Mouse (Mus musculus): ENCODE results near the gene Mtmr4.

Mtmr4 gene

GRCm38 (mm10) chr11:87591526-87592353, at the start of gene Mtmr4:
Gene Mtmr4, plus strand, starts transcription at chr11:87592162.
- DNase-seq (ENCODE audit: low read depth, low spot score), result peak; percentile 100

- DNase-seq (ENCODE audit: low read depth, low spot score), result no peak
Observed at GRCm38 (mm10) chr11:87542285-87542684, 49.7 kb upstream of the Mtmr4 start.

GRCm38 (mm10) chr11:87542906-87543305, 49.1 kb upstream of the Mtmr4 start:
- DNase-seq (ENCODE audit: low read depth, low spot score), result no peak

DNA sequence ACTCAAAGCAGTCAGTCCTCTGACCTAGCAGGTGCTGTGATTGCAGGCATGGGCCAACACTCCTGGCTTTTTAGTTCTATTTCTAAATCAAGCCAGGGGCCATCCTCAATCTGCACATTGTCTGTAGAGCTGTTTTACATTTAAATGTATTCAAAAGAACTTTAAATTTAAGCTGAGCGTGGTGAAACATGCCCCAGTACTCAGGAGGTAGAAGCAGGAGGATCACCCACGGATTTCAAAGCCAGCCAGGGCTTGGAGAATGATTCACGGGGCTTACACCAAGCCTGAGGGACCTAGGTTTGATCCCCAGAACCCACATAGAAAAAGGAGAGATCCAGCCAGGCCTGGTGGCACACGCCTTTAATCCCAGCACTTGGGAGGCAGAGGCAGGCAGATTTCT, 38.6 kb upstream of the Mtmr4 start:
- no peak for DNase-seq (ENCODE audit: low read depth, low spot score)

DNA sequence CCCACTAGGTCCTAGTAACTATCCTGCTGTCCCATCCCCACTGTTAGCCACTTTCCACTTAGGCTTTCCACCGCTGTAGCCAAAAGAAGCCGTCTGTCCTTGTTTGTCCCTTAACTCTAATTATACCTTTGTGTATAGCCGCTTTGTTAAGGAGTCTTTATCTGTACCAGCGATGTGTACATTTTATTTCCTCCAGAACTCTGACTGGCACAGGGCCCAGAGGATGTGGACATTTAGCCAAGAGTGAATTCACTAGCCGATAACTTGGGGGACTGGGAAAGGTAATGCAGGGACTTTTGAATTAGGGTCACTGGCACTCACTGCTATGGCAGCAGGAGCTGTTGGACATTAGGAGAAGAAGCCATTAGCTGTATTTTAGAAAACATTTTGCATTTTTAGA, 37.6 kb upstream of the Mtmr4 start:
- no peak for DNase-seq (ENCODE audit: low read depth, low spot score)

GRCm38 (mm10) chr11:87555106-87555703, 36.8 kb upstream of the Mtmr4 start:
- no peak for DNase-seq (ENCODE audit: low read depth, low spot score)

GRCm38 (mm10) chr11:87561208-87561607, 30.8 kb upstream of the Mtmr4 start:
- no peak for DNase-seq (ENCODE audit: low read depth, low spot score)

DNA sequence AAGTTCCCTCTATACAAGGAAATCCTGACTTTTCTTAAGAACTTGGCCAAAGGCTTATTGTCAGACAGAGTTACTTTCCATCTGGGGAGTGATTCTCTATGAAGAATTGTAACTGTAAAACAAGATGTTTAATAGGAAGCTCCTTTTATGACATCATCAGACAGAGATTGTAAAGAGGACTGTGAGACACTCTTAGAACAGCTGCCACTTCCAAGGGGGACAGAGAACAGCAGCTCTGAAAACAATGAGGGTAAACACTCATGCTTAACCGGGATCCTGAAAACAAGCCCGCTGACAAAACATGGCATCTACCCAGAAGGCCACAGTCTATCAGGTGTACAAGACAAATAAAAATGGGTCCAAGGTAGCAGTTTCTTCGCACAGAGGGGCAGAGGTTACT, 25.5 kb upstream of the Mtmr4 start, which contains the start of gene Gm11492:
TSS of gene Gm11492 (plus strand) at position 153 of the 400 bp plus-strand sequence.
- no peak for DNase-seq (ENCODE audit: low read depth, low spot score)

DNA sequence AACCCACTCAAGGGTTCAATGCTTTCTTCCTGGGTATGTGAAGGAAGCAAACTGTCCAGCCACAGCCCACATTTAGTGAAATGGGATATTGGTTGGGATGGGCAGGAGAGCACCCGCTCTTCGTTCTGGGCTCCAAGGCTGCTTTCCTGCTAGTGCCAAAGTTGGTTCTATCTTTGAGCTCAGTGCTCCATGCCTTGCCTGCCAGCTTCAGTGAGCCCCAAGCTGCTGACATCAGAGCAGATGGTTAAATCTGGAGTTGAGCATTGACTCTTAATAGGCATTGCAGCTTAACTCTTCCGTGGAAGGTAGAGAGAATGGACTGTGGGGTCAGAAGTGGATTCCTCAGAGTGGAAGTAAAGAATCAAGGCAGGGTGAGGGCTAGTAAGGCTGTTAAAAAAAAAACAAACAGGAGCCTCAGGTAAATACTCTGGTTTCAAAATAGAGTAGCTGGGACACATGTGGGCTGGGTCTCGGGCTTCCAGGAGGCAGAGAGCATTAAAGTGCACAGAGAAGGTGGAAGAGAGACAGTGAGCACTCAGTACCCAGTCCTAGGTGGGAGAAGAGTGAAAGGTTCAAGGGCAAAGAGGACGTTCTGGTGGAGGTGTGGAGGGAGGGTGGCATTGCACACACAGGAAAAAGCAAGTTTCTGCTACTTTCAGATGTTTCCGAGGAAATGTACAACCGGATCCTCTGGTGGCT, 23.6 kb upstream of the Mtmr4 start, which contains the start of gene Sept4:
TSS of gene Sept4 (plus strand) at position 649 of the 699 bp plus-strand sequence.
- DNase-seq (ENCODE audit: low read depth, low spot score), result no peak

- no peak for DNase-seq (ENCODE audit: low read depth, low spot score)
Observed at GRCm38 (mm10) chr11:87570743-87571142, 21.2 kb upstream of the Mtmr4 start.

DNA sequence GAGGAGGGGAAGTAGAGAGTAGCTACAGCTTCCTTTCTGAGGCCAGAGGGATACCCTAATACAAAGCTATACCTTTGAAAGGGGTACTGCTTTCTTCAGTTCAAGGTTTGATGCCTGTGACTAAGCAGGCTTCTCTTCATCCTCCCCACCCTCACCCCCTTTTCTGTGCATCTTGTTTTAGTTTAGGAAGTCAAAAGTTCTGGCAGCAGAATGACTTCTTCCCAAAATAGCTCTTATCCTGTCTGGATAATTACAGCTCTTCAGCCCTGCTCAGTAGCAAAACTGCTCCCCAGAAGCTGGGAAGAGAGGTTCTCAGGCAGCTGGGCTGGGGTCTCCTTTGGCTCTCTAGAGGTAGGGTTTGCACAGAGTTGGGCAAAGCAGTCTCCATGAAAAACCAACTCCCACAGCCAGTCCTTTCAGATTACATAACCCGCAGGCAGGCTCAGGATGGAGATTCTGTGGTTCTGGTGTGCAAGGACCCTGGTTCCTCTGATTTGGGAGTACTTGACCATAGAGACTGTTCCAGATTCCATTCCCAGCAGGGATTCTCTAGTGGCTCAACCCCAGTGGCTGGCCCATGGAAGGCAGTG, 20.5 kb upstream of the Mtmr4 start:
- DNase-seq (ENCODE audit: low read depth, low spot score), result no peak

DNA sequence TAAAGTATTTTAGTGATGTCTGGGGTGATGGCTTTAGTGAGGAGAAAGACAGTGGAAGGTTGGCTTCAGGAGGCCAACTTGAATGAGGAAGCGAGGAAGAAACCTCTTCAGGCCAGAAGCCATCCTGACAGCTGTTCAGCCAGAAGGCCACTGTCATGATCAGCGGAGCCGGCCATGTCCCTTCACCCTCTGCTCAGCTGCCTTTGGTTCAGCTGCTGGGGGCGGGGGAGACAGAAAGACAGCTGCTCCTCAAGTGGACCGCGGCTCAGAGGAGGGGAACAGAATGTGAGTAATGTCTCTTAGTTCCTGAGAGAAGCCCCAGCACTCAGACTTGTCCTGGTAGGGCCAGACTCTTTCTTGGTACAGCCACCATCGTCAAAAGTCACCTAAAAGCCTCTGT, 18.2 kb upstream of the Mtmr4 start:
- DNase-seq (ENCODE audit: low read depth, low spot score), result no peak

- no peak for DNase-seq (ENCODE audit: low read depth, low spot score)
Observed at GRCm38 (mm10) chr11:87574520-87575180, 17.3 kb upstream of the Mtmr4 start.

- no peak for DNase-seq (ENCODE audit: low read depth, low spot score)
Observed at GRCm38 (mm10) chr11:87577601-87578248, 14.2 kb upstream of the Mtmr4 start.

- peak; percentile 50 for DNase-seq (ENCODE audit: low read depth, low spot score)
Observed at GRCm38 (mm10) chr11:87578249-87578962, 13.6 kb upstream of the Mtmr4 start.

DNA sequence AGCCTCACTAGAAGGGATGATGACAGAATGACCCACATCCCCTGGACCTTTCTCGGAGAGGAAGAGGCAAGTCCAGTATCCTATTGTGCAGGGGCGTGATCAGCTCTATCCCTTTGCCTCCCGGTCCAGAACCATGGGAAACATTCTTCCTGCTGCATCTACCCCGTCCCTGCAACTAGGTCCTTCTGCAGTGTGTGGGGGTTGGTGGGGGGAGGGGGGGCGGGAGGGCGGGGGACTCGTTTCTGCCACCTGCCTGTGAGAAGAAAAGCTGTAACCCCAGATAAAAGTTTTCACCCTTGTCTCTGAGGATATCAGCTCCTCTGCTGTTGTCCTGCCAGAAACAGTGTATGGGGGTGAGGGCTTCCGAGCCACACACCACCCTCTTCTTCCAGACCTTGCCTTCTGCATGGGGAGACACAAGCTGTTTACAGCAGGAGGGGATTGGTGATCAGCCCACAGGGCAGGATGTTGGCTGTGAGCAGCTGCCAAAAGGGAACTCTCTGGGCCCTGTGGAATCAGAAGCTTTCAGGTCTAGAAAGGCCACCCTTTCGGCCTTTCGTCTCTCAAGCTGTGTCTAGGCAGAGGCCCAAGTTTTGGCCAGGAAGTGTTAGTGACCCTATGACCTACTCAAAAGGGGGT, 12.9 kb upstream of the Mtmr4 start:
- DNase-seq (ENCODE audit: low read depth, low spot score), result no peak

DNA sequence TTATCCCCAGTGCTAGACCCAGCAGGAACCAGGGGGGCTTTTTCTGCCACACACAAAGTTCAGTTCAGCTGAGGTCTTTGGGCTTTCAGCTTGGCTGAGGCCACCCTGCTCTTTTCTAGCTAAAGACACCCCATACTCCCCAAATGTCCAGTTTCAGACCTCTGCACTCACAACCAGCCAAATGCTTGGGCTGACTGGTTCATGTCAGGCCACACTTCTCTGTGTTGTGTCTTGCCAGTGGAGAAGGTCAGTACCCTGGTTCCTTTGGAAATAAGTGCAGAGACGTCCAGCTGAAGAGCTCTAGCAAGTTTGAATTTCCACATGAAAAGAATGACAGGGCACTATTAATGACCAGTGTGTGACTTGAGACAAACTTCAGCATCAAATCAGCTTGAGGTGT, 12.2 kb upstream of the Mtmr4 start:
- DNase-seq (ENCODE audit: low read depth, low spot score), result no peak

- DNase-seq (ENCODE audit: low read depth, low spot score), result no peak
Observed at GRCm38 (mm10) chr11:87580543-87581085, 11.3 kb upstream of the Mtmr4 start.

GRCm38 (mm10) chr11:87581161-87581865, 10.6 kb upstream of the Mtmr4 start:
- DNase-seq (ENCODE audit: low read depth, low spot score), result no peak

All from R1 (cell line).